Mouse (Mus musculus): ENCODE results near the gene Olfr78. TPM values are rescaled to one million over a fixed set of nuclear protein-coding genes. Genes with fewer than 3 reads are reported as not detected.

Olfr78 gene
- total RNA-seq (2017) = not detected in 2 replicates

DNA sequence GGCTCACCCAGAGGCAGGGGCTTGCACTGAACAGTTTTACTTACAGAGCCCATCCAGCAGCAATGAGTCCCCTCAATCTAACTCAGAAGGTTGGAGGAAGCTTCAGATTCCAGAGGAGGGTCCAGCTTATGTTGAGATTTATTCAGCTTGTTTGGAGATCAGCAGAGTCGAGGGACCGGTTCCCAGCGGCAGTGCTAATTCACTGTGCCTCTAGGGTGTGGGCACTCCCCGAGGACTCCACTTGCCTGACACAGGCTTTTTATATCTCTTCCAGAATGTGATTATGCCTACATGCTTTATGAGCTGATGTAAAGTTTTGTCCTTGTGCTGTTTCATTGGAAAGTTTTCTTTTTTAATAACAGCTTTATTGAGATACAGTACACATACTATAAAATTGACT lies at the start of gene Olfr78, which contains the start of gene Olfr560:
Gene Olfr78 (minus strand): TSS at position 206 of the 400 bp plus-strand sequence.
Gene Olfr560 (minus strand): TSS at position 101 of the 400 bp plus-strand sequence.
- ATAC-seq (replicated peaks in 1 of 2; ENCODE audit: insufficient read depth in 1 of 2, low FRiP score in 2 of 2, low TSS enrichment in 1 of 2, low read depth in 1 of 2, poor library complexity in 2 of 2, severe bottlenecking in 2 of 2) = no peak

DNA sequence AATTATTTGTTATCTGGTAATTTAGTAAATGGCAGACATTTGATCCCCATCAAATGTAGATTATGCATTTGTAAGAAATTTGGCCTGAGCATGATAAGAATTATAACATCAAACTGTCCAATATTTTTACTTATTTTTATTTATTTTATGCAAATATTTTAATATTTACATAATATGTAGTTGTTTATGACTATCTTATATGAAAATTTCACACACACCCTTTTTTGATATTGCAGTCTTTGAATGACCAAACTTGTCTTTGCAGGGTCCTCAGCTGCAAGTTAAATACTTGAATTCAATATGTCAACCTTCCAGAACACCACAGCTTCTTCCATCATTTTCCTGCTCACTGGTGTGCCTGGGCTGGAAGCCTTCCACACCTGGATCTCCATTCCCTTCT lies 43.9 kb upstream of the Olfr78 start, which contains the start of gene Olfr564:
Gene Olfr564 (plus strand): TSS at position 301 of the 400 bp plus-strand sequence.
- no peak for ATAC-seq (replicated peaks in 1 of 2; ENCODE audit: insufficient read depth in 1 of 2, low FRiP score in 2 of 2, low TSS enrichment in 1 of 2, low read depth in 1 of 2, poor library complexity in 2 of 2, severe bottlenecking in 2 of 2)

DNA sequence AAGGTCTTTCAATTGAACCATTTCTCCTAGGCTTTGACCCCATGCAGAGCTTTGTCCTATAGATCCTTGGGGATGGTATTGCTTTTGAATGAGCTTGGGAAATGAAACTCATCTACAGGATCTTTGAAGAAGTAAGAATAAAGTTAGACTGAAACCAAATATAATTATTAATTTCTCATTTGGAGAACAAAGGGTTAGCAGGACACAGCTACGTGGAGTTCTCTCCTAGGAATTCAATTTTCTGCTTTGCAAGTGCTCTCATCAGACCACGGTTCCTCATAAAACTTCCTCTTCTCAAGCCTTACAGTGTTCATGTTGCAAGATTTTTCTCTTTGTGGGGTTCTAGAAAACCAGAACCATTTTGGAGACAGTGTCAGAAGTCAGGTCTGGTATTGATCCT lies 11.7 kb upstream of the Olfr78 start, which contains the start of gene Olfr561:
Gene Olfr561 (plus strand): TSS at position 301 of the 400 bp plus-strand sequence.
- no peak for ATAC-seq (replicated peaks in 1 of 2; ENCODE audit: insufficient read depth in 1 of 2, low FRiP score in 2 of 2, low TSS enrichment in 1 of 2, low read depth in 1 of 2, poor library complexity in 2 of 2, severe bottlenecking in 2 of 2)

DNA sequence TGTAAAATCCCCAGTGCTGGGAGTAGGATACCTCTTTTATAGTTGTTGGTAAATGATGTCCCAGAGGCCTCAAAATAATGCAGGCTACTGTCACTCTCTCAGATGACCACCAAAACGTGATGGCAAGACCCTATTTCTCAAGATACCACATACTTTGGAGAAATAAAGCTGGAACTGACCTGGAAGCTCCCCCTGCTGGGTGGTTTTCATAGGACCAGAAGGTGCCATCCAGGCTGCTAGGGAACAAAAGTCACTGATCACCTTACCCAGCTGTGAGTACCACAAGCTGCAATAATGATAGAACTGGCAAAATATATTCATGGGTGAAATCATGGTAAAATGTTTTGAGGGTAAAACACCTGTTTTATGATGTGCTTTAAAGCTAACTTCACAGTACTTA lies 7.2 kb downstream of the Olfr78 start:
- ATAC-seq (replicated peaks in 1 of 2; ENCODE audit: insufficient read depth in 1 of 2, low FRiP score in 2 of 2, low TSS enrichment in 1 of 2, low read depth in 1 of 2, poor library complexity in 2 of 2, severe bottlenecking in 2 of 2) = no peak

DNA sequence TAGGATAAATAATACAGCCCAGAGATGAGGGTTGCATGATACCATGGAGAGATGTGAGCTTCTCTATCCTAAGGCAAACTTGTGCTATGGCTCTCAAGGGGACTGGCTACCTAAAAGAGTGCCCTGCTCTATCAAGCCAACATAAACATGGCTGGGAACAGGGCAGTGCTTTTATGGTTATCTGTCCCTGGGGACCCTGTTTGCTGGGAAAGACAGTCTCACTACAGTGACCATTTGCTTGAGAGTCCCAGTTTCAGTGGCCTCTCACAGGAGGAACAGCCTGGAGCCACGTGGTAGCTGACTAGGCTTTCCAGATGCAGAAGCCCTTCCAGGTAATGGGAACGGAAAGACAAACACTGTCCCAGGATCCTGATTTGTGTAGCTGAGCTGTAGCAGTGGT lies 21.6 kb downstream of the Olfr78 start:
- ATAC-seq (replicated peaks in 1 of 2; ENCODE audit: insufficient read depth in 1 of 2, low FRiP score in 2 of 2, low TSS enrichment in 1 of 2, low read depth in 1 of 2, poor library complexity in 2 of 2, severe bottlenecking in 2 of 2) = no peak

DNA sequence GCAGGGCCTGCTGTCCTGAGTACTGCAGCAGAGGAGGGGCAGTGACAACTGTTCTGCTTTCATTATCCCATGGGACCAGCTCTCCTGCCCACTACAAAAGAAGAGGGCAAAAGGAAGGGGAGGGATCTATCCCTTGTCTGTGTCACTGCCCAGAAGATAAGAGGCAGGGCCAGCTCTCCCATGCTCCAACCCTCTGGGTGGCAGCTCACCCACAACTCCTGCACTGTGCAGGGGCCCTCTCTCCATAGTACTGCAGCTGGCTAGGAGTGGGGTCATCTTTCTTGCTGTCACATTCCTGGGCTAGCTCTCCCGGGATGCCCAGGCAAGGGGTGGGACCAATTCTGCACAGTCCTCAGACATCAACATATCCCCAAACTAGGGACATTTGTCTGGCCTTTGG lies 25.5 kb downstream of the Olfr78 start:
- no peak for ATAC-seq (replicated peaks in 1 of 2; ENCODE audit: insufficient read depth in 1 of 2, low FRiP score in 2 of 2, low TSS enrichment in 1 of 2, low read depth in 1 of 2, poor library complexity in 2 of 2, severe bottlenecking in 2 of 2)

DNA sequence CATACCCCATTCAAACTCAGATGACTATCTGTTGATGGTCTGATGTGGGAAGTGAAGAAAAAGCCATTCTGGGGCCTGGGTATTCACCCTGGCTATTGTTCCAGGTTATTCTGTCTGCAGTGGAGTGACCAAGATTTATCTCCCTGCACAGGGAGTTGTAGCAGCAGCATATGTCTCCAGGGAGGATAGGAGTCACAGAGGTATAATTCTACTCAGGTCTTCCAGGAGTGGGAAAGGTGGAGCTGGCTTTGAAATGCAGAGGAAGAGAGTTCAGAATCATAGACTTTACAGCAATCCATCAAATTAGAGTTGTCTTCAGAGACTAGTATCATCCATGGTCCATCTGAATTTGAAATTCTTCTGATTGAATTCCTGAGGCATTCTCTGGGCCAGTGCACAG lies 31.9 kb downstream of the Olfr78 start, which contains the start of gene Olfr559:
Gene Olfr559 (minus strand): TSS at position 101 of the 400 bp plus-strand sequence.
- no peak for ATAC-seq (replicated peaks in 1 of 2; ENCODE audit: insufficient read depth in 1 of 2, low FRiP score in 2 of 2, low TSS enrichment in 1 of 2, low read depth in 1 of 2, poor library complexity in 2 of 2, severe bottlenecking in 2 of 2)

DNA sequence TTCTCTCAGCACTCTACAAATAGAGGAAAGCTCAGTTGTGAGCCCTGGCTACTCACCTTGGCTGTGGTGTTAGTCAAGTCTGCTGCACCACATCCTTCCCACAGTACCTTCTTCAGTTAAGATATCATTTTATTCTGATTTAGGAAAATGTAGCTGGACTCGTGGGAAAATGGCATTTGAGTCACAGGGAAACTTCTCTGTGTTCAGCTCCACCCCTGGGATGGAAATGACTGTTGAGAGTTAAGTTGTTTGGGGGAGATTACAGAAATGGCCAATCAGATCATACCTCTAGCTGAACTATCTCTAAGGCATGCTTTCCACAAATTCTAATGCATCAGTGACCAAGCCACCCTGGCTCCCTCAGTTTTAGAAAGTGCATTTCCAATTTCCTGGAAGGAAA lies 40.3 kb downstream of the Olfr78 start, which contains the start of gene Olfr33:
Gene Olfr33 (minus strand): TSS at position 101 of the 400 bp plus-strand sequence.
- ATAC-seq (replicated peaks in 1 of 2; ENCODE audit: insufficient read depth in 1 of 2, low FRiP score in 2 of 2, low TSS enrichment in 1 of 2, low read depth in 1 of 2, poor library complexity in 2 of 2, severe bottlenecking in 2 of 2) = no peak

DNA sequence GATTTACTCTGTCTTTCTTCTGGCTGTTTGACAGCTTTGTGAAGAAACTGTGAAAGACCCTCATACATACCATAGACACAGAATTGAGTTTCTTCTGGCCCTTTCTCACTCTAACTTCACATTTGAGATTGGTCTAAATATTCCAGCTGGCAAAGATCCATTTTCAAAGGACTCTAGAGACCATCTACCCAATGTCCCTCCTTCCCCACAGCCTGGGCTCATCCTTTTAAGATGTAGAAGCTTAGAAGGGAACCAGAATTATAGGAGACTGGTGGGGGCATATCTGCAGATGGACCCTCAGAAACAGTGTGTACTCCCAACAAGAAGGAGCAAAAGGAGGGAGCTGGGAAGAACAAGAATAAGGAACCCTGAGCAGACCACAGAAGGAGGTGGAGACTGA lies 57.4 kb downstream of the Olfr78 start, which contains the start of gene Olfr558:
Gene Olfr558 (plus strand): TSS at position 301 of the 400 bp plus-strand sequence.
- no peak for ATAC-seq (replicated peaks in 1 of 2; ENCODE audit: insufficient read depth in 1 of 2, low FRiP score in 2 of 2, low TSS enrichment in 1 of 2, low read depth in 1 of 2, poor library complexity in 2 of 2, severe bottlenecking in 2 of 2)

DNA sequence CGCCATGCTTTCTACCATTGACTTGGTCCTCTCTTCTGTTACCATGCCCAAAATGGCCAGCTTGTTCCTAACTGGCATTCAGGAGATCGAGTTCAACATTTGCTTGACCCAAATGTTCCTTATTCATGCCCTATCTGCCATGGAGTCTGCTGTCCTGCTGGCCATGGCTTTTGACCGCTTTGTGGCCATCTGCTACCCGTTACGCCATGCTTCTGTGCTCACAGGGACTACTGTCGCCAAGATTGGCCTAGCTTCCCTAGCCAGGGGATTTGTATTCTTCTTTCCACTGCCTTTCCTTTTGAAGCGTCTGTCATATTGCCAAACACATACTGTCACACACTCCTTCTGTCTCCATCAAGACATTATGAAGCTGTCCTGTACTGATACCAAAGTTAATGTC lies 60.8 kb downstream of the Olfr78 start:
- ATAC-seq (replicated peaks in 1 of 2; ENCODE audit: insufficient read depth in 1 of 2, low FRiP score in 2 of 2, low TSS enrichment in 1 of 2, low read depth in 1 of 2, poor library complexity in 2 of 2, severe bottlenecking in 2 of 2) = no peak

DNA sequence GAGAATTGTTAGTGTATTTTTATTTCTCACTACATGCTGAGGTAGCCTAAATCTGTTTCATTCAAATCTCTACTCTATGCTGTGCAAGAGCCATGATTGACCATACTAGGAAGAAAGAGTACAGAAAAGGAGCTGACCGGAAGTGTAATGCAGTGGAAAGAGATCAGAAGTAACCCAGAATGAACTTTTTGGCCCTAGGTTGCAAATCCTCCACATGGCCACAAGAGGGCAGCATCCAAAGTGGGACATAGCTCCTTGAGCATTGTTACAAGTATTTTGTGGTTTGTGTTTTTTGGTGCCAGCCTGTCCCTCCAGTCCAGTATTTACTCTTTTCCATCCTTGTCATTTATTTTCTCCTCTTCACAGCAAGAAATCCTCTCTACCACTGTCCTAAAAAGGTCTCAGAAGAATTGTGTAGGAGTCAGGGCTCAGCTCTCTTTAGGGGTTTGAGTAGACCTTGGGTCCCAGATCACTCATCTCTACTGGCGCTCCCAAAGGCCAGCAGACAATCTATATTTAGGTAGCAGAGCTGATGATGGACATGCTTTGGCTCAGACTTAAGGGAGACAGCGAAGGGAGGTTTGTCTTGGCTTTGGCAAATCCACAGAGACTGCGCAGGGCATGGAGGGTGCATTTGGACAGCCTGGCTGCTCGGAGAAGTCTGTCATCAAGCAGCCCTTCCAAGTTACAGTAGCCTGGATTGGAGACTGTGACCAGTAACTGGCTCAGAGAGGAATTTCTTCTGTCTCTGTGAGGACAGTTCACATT lies 63.7 kb downstream of the Olfr78 start, which contains the start of gene Olfr557:
Gene Olfr557 (plus strand): TSS at position 553 of the 768 bp plus-strand sequence.
- ATAC-seq (replicated peaks in 1 of 2; ENCODE audit: insufficient read depth in 1 of 2, low FRiP score in 2 of 2, low TSS enrichment in 1 of 2, low read depth in 1 of 2, poor library complexity in 2 of 2, severe bottlenecking in 2 of 2) = peak; percentile 69 to 77

Other genes starting within 250 kb of the Olfr78 start
- gene Olfr547, start 224.7 kb downstream of the Olfr78 start, total RNA-seq (2017) = not detected in 2 replicates
- not detected in 2 replicates for gene Olfr548-ps1, start 218.6 kb downstream of the Olfr78 start, total RNA-seq (2017)
- gene Olfr549, start 209.6 kb downstream of the Olfr78 start, total RNA-seq (2017) = not detected in 2 replicates
- 52.4 and 59.0 TPM in 2 replicates for gene Trim21, start 194.0 kb downstream of the Olfr78 start, total RNA-seq (2017)
- not detected in 2 replicates for gene Olfr550, start 188.0 kb downstream of the Olfr78 start, total RNA-seq (2017)
- not detected in 2 replicates for gene Olfr551, start 167.6 kb downstream of the Olfr78 start, total RNA-seq (2017)
- gene Olfr552, start 161.7 kb downstream of the Olfr78 start, total RNA-seq (2017) = not detected in 2 replicates
- gene Olfr553, start 141.3 kb downstream of the Olfr78 start, total RNA-seq (2017) = not detected in 2 replicates
- gene Olfr554, start 121.0 kb downstream of the Olfr78 start, total RNA-seq (2017) = not detected in 2 replicates
- gene Olfr555, start 100.6 kb downstream of the Olfr78 start, total RNA-seq (2017) = not detected in 2 replicates
- gene Olfr556, start 94.6 kb downstream of the Olfr78 start, total RNA-seq (2017) = not detected in 2 replicates
- 12.6 and 17.6 TPM in 2 replicates for gene Trim68, start 72.1 kb downstream of the Olfr78 start, total RNA-seq (2017)
- gene Olfr557, start 63.6 kb downstream of the Olfr78 start, total RNA-seq (2017) = not detected in 2 replicates
- 0.56 TPM in 1 of 2 replicates, not detected in the other for gene Olfr558, start 57.3 kb downstream of the Olfr78 start, total RNA-seq (2017)
- not detected in 2 replicates for gene Olfr33, start 40.4 kb downstream of the Olfr78 start, total RNA-seq (2017)
- not detected in 2 replicates for gene Olfr559, start 32.0 kb downstream of the Olfr78 start, total RNA-seq (2017)
- not detected in 2 replicates for gene Olfr560, start 105 bp downstream of the Olfr78 start, total RNA-seq (2017)
- not detected in 2 replicates for gene Olfr561, start 11.8 kb upstream of the Olfr78 start, total RNA-seq (2017)
- not detected in 2 replicates for gene Olfr564, start 44.0 kb upstream of the Olfr78 start, total RNA-seq (2017)
- not detected in 2 replicates for gene Olfr566, start 99.3 kb upstream of the Olfr78 start, total RNA-seq (2017)
- not detected in 2 replicates for gene Olfr568, start 117.7 kb upstream of the Olfr78 start, total RNA-seq (2017)
- gene Olfr569, start 131.4 kb upstream of the Olfr78 start, total RNA-seq (2017) = 0.10 TPM in 1 of 2 replicates, not detected in the other
- not detected in 2 replicates for gene Olfr570, start 135.1 kb upstream of the Olfr78 start, total RNA-seq (2017)
- gene Olfr571, start 158.1 kb upstream of the Olfr78 start, total RNA-seq (2017) = not detected in 2 replicates
- not detected in 2 replicates for gene Olfr572, start 164.9 kb upstream of the Olfr78 start, total RNA-seq (2017)
- gene Olfr573-ps1, start 183.1 kb upstream of the Olfr78 start, total RNA-seq (2017) = not detected in 2 replicates
- not detected in 2 replicates for gene Olfr574, start 189.0 kb upstream of the Olfr78 start, total RNA-seq (2017)
- not detected in 2 replicates for gene Olfr575, start 199.3 kb upstream of the Olfr78 start, total RNA-seq (2017)
- gene Olfr576, start 203.2 kb upstream of the Olfr78 start, total RNA-seq (2017) = not detected in 2 replicates
- gene Olfr577, start 216.5 kb upstream of the Olfr78 start, total RNA-seq (2017) = not detected in 2 replicates
- not detected in 2 replicates for gene Olfr578, start 229.9 kb upstream of the Olfr78 start, total RNA-seq (2017)